Mouse (Mus musculus) ZHBTc4 (cell line): Measurements from ENCODE around the gene Sigmar1.
A peak's percentile ranks its signal among the peaks of the same experiment; 100 is the strongest.
"Not testable (repeated sequence)": the region's sequence is repeated elsewhere in the genome, so short reads cannot be mapped to it uniquely, and the experiment has no call there.

Source experiments
- DNase-seq: peaks from one replicate; pipeline ENCODE4 v3.0.0-alpha.2; 2011; ENCODE audit warnings: low read depth, low spot score

Sigmar1 gene

DNA sequence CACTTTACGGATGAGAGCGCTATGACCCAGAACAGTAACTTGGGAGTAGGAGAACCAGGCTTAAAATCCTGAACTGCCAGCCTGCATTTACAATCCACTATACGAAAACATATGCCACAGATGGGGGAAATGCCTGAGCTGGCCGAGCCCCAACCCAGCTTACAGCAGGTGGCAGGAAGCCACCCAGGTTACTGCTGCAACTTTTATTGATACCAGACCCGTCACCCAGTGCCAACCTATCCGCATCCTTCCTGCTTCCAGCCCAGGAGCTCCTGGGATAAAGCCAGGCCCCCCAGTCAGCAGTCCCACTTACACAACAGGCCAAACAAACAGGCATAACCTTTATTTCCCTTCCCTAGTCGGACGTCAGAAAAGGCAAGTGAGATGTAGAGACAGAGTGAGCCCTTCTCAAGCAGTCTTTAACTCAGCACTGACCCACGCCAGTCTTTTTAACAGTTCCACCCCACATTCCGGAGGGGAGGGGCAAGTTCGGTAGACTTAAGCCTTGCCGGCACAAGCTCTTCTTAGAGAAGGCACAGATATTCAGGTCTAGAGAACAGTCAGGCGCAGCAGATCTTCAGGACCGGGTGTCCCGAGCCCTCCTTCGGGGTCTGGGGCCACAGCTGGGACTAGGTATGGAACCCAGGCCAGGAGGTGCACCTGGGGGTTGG lies 44.1 kb downstream of the Sigmar1 start:
- DNase-seq: peak; percentile 83

GRCm38 (mm10) chr4:41710229-41710628 lies 45.7 kb downstream of the Sigmar1 start:
- no peak for DNase-seq

DNA sequence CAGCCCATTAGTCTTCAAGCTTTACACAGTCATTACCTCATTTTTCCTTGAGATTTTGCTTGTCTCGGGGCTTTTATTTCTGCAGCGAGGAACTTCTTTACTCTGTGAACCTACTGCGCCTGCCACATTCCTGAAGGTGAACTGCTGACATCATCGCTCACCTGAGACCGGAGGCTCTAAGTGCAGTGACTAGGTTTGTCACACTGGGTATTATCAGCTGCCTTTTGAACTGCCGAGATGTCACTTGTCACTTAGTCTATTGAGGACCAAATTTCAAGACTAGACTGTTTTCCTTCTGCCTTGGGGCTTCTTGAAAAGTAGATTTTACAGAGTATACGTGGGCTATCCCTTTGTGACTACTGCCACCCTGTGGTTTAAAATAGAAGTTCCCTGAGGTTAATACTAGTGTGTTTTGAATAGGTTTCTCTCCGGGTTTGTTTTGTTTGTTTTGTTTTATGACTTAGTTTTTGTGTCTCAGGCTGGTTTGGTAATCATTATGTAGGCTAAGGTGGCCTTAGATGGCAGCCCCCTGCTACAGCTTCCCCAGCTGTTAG lies 47.7 kb downstream of the Sigmar1 start:
- peak; percentile 72 for DNase-seq

DNA sequence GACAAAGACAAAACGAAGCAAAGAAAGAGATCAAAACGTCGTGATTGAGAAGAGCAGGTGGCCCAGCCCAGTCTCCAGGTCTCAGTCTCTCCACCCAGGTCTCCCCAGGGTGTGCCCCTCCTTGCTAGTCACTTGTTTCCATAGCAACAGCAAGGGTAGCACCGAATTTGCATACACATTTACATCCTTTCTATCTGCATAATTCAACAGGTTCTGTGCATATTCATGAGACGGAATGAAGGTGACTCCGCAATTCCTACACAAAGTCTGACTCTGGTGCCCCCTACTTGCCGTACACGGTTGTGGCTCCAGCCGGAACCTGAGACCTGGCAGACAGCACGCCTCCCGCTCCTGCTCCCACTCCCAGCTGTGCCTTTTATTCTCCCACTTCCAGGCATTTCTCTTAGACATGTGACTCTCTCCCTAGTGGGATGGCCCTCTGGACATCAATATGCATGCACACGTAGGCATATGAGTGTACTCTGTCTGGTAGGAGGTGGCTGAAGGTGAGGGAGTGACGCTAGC lies 48.9 kb downstream of the Sigmar1 start:
- peak; percentile 95 for DNase-seq

DNA sequence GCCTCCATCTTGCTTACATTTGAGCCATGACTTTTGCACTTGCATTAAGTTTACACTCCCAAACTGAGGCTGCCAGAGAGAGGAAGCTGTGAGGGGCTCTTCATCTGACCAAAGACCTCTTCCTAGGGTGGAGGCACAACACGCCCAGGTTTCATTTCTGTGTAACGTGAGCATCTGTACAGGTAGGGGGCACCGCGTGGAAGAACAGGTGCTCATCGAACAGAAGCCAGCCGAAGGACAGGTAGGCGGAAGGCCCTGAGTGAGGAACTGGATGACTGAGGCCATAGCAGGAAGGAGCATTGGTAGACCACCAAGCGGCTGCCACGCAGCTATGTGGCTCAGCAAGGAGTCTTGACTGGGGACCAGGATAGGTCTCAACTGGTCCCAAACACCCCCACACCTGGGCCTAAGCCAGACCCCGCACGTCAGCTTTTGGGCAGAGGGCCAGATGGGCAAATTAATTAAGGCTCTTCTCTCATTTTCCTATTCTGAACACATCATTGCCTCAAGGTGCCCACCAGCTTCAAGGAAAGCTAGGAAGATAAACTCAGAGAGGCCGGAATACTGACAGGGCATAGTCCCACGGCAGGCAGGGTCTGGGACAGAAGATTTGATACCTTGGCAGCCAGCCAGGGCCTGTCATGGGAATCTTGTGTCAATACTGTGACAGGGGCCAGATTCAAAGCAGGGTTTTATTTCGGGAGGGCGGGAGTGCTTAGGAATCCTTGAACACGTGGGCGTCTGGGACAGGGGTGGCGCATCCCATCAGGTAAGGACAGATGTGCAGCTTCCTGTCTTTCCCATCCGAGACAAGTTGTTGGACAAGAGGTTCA lies 49.8 kb downstream of the Sigmar1 start:
- DNase-seq: no peak

GRCm38 (mm10) chr4:41704651-41705050 lies 51.3 kb downstream of the Sigmar1 start:
- peak; percentile 57 for DNase-seq

- DNase-seq: not testable (repeated sequence)
Observed at GRCm38 (mm10) chr4:41702226-41702625, 53.7 kb downstream of the Sigmar1 start.

GRCm38 (mm10) chr4:41700224-41700623 lies 55.7 kb downstream of the Sigmar1 start:
- not testable (repeated sequence) for DNase-seq

GRCm38 (mm10) chr4:41699783-41700182 lies 56.2 kb downstream of the Sigmar1 start, which contains the start of gene Il11ra1:
Il11ra1 (plus strand) TSS chr4:41699989.
- DNase-seq: not testable (repeated sequence)

- not testable (repeated sequence) for DNase-seq
Observed at GRCm38 (mm10) chr4:41698421-41699016, 57.4 kb downstream of the Sigmar1 start.

GRCm38 (mm10) chr4:41696930-41697841 lies 58.8 kb downstream of the Sigmar1 start, which contains the start of gene Cntfr:
Cntfr (minus strand) TSS chr4:41697089.
- DNase-seq: peak; percentile 80

GRCm38 (mm10) chr4:41696452-41696851 lies 59.5 kb downstream of the Sigmar1 start:
- DNase-seq: not testable (repeated sequence)

- not testable (repeated sequence) for DNase-seq
Observed at GRCm38 (mm10) chr4:41695800-41696199, 60.2 kb downstream of the Sigmar1 start.

DNA sequence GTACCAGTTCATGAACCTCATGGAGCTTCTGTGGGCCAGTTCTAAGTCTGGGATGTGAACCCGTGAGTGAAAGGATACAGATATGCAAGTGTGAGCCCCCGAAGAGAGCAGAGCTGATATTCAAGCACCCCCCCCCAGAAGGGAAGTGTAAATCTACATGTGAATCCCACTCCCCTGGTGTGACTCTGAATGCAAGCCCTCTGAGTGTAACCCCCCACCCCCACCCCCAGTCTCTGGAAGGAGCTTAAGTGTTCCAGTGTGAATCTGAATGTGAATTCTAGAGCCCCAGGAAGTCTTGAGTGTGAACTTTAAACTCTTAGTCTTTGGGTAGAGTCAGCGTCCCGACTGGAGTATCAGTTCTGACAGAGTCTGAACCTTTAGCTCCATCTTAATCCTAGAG lies 62.4 kb downstream of the Sigmar1 start:
- DNase-seq: not testable (repeated sequence)

GRCm38 (mm10) chr4:41690014-41690413 lies 65.9 kb downstream of the Sigmar1 start:
- not testable (repeated sequence) for DNase-seq

DNA sequence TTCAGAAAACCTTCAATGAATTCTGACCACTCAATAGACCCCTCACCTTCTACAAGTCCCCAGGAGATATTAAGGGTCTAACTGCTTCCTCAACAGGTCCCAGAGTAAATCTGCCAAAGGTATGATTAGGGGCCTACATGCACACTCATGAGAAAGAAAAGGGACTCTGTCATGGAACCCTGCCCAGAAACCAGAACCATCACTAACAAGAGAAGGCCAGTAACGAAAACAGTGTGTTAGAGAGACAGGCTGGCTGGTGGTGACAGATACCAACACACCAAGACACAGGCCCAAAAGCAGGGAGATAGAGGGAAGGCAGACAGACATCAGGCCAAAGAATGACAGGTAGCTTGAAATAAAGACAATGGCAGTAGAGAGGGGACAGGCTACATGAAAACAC lies 67.4 kb downstream of the Sigmar1 start:
- DNase-seq: not testable (repeated sequence)
